Mouse (Mus musculus) midbrain, embryonic 16.5 days (tissue): ENCODE measurements around the gene Rcn1. TPM values are rescaled to one million over a fixed set of nuclear protein-coding genes. Genes with fewer than 3 reads are reported as not detected.

ENCODE experiments used
- ATAC-seq: fragments of 200-750 bp; cut with Nextera tagmentation; 2 replicates; pipeline ENCODE4 v1.8.0; 2017; ENCODE audit warnings: moderate TSS enrichment
- H3K27ac ChIP-seq: fragments of 300-500 bp; sonication (generic); 2 replicates; pipeline ENCODE4 v1.5.1; 2014; ENCODE audit warnings: mild to moderate bottlenecking, low read length, mixed read lengths
- H3K27me3 ChIP-seq: fragments of 300-500 bp; sonication (generic); 2 replicates; pipeline ENCODE4 v1.6.1; 2014; ENCODE audit warnings: low read depth, low read length, mixed read lengths; ENCODE audit not compliant: control insufficient read depth, insufficient read depth
- H3K36me3 ChIP-seq: fragments of 300-500 bp; sonication (generic); 2 replicates; pipeline ENCODE4 v1.6.1; 2014; ENCODE audit warnings: mild to moderate bottlenecking, low read length, moderate library complexity, mixed read lengths; ENCODE audit not compliant: control insufficient read depth, insufficient read depth
- H3K4me1 ChIP-seq: fragments of 300-500 bp; sonication (generic); 2 replicates; pipeline ENCODE4 v1.6.1; 2014; ENCODE audit warnings: mild to moderate bottlenecking, low read length, mixed read lengths; ENCODE audit not compliant: control insufficient read depth, insufficient read depth
- H3K4me2 ChIP-seq: fragments of 300-500 bp; sonication (generic); 2 replicates; pipeline ENCODE4 v1.6.1; 2014; ENCODE audit warnings: mild to moderate bottlenecking, low read length, mixed read lengths
- H3K4me3 ChIP-seq: fragments of 300-500 bp; sonication (generic); 2 replicates; pipeline ENCODE4 v1.5.1; 2014; ENCODE audit warnings: low read depth, mild to moderate bottlenecking, low read length, moderate library complexity, mixed read lengths
- H3K9ac ChIP-seq: fragments of 300-500 bp; sonication (generic); 2 replicates; pipeline ENCODE4 v1.6.1; 2014; ENCODE audit warnings: low read depth, low read length, mixed read lengths
- H3K9me3 ChIP-seq: fragments of 300-500 bp; sonication (generic); replicated peaks from 2 replicates; pipeline ENCODE4 v1.6.1; 2014; ENCODE audit warnings: mild to moderate bottlenecking, low read length, mixed read lengths; ENCODE audit not compliant: control insufficient read depth, poor library complexity, severe bottlenecking
- WGBS: fragments of 180-500 bp; shearing (Covaris S2); extraction: QIAGEN DNeasy Blood & Tissue Kit; methylation state at CpG from one replicate; pipeline ENCODE4 v1.1.7; 2014; 5-methylcytosine and 5-hydroxymethylcytosine counted together
- polyA plus RNA-seq: library from polyadenylated mRNA; unstranded; fragments of >200 nt; fragmentation: Nextera tagmentation; extraction: Ambion mirVana; gene quantifications from 2 replicates; pipeline ENCODE4 v1.2.1, GENCODE M21; 2015

Gene Rcn1
- polyA plus RNA-seq, 1 experiment from 2014 or later: 63.8 TPM

DNA sequence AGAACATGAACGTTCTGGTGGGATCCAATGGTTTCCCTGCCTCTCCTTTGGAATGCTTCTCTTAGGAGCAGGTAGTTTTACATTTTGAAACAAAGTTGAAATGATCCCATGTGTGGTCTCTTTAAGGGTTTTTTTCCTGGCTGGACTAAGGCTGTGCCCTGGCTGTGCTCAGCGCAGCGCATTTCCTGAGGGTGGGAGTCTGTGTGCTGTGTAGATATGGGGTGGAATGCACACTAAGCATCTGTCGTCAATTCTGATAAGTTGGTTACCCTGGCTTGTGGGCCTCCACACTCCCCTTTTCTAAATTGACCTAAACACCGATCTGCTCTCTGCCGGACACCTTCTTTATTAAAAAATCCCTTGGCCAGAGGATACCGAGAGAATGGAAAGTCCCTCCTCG lies 28.3 kb upstream of the Rcn1 start:
- no peak for ATAC-seq
- Histone ChIP-seq H3K4me2 (no peak overlapping the region), H3K9me3 (no peaks in the 10 kb centered on the region), H3K4me1 (0 out of 2 replicates have a peak, but pooled peaks cover 2% of the 10 kb centered on the region), H3K36me3 (no peaks in the 10 kb centered on the region), H3K27ac (no peak overlapping the region), H3K4me3 (no peak overlapping the region), H3K9ac (no peak overlapping the region), H3K27me3 (peaks cover 8% of the 10 kb centered on the region)
- 78% methylated on average over 8 of the region's 8 CpGs for WGBS

DNA sequence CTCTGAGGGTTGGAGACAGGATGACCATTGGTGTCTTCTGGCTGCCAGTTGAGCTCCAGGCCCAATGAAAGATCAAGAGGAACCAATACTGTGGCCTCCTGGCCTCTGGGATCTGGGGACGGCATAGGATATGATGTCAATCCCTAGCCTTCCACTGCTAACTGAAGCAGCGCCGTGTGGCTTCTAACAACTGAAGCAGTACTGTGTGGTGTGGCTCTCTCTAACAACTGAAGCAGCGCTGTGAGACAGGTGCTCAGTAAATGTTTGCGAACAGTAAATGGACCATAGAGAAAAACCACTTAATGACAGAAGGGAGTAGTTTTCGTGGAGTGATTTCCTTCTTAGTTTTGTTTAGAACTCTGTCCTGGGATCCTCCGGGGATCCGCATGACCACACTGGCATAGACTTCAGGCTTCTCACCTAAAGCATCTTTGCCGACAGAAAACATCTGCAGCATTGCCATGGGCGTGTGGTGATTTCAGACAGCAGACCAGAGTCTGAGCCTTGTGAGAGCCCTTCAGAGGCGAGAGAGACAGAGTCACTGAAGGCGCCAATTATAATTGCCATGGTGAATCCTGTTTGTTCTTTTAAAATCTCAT lies 19.6 kb upstream of the Rcn1 start:
- Histone ChIP-seq H3K4me1 (peaks cover 18% of the 10 kb centered on the region), H3K9ac (no peak overlapping the region), H3K4me2 (no peak overlapping the region), H3K27me3 (no peaks in the 10 kb centered on the region), H3K4me3 (no peak overlapping the region), H3K9me3 (0 out of 2 replicates have a peak, but pooled peaks cover 3% of the 10 kb centered on the region), H3K27ac (no peak overlapping the region), H3K36me3 (no peaks in the 10 kb centered on the region)
- ATAC-seq: no peak
- WGBS: 85% methylated on average over 12 of the region's 12 CpGs

DNA sequence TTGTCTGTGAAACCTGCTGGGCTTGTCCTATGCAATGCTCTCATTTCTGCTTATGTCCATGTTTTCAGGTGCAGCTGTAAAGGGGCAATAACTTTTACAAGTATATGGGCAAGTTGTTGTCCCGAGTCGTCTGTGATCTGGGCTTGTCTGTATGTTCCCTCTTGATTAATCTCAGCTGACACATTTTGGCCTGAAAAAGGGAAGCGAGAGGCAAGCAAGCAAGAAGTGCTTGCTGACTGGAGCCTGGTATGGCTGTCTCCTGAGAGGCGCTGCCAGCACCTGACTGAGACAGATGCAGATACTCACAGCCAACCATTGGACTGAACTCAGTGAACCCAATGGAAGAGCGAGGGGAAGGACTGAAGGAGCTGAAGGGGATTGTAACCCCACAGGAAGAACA lies 18.5 kb upstream of the Rcn1 start:
- Histone ChIP-seq H3K27ac (no peak overlapping the region), H3K36me3 (no peaks in the 10 kb centered on the region), H3K27me3 (no peaks in the 10 kb centered on the region), H3K4me2 (no peak overlapping the region), H3K9ac (no peak overlapping the region), H3K9me3 (0 out of 2 replicates have a peak, but pooled peaks cover 3% of the 10 kb centered on the region), H3K4me1 (peaks cover 18% of the 10 kb centered on the region), H3K4me3 (no peak overlapping the region)
- 86% methylated on average over 5 of the region's 5 CpGs for WGBS
- ATAC-seq: no peak

DNA sequence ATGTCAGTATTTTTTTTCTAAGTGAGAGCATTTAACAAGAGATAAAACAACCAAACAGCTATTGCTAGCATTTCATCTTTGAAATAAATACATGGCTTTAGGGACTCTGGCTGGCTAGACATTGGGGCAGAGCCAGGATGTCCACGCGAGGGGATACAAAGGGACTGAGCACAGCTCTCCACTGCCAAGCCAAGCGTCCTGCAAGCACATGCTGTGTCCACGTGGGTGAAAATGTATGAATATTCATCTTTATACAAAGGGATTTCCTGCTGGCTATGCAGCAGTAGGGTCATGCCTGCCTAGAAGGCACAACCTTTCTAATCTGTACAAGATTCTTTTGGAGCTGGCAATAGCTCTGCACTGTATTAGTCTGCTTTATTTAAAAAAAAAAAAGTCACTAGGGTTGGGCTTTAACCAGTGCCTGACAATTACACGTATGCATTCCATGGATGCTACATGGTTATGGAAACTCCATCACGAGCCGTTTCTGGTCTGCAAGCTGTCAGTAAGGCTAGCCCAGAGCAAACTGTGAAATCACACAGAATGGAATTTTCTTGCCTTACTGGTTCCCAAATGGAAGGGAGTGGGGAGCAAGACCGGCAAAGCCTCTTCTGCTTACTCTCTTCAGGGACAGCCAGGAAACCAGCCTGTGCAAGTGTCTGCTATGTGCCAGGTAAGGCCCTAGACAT lies 17.7 kb upstream of the Rcn1 start:
- Histone ChIP-seq H3K27me3 (no peaks in the 10 kb centered on the region), H3K27ac (0 out of 2 replicates have a peak overlapping the region, but pooled peaks have one; percentile 35), H3K4me1 (peaks cover 18% of the 10 kb centered on the region), H3K36me3 (no peaks in the 10 kb centered on the region), H3K4me3 (no peak overlapping the region), H3K9ac (0 out of 2 replicates have a peak overlapping the region, but pooled peaks have one; percentile 26), H3K9me3 (0 out of 2 replicates have a peak, but pooled peaks cover 3% of the 10 kb centered on the region), H3K4me2 (no peak overlapping the region)
- peak; percentile 81 for ATAC-seq
- 22% methylated on average over 8 of the region's 8 CpGs for WGBS

DNA sequence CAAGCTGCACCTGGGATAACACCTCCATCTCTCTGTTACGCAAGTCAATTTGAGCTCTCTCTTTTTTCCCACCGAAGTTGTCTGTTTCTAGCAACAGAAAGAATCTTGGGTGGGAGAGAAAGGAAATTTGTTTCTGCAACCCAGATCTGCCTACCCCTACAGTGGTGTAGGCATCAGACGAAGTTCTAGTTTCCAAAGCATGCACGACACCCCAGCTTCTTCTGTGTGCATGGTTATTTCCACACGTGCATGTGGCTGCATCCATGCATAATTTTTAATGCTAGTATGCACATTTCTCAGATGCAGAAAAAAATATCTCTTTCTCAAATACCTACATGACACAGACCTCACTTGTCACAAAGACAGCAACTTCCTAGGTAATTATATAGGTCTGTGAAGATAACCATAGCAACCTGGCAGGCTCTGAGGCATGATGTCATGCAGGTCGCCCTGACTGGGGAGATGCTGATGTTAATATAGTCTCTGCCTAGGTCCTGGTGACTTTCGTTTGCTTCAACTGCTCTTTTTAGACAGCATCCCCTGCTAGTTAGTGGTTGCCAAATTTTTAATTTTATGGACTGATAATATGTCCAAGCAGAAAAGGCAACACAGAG lies 17.0 kb upstream of the Rcn1 start:
- H3K27ac ChIP-seq: 0 out of 2 replicates have a peak overlapping the region, but pooled peaks have one; percentile 19
- H3K27me3 ChIP-seq: no peaks in the 10 kb centered on the region
- H3K4me1 ChIP-seq: peaks cover 18% of the 10 kb centered on the region
- no peak overlapping the region for H3K9ac ChIP-seq
- 0 out of 2 replicates have a peak, but pooled peaks cover 3% of the 10 kb centered on the region for H3K9me3 ChIP-seq
- ATAC-seq: peak; percentile 84
- no peaks in the 10 kb centered on the region for H3K36me3 ChIP-seq
- 45% methylated on average over 7 of the region's 7 CpGs for WGBS
- H3K4me2 ChIP-seq: no peak overlapping the region
- H3K4me3 ChIP-seq: no peak overlapping the region

DNA sequence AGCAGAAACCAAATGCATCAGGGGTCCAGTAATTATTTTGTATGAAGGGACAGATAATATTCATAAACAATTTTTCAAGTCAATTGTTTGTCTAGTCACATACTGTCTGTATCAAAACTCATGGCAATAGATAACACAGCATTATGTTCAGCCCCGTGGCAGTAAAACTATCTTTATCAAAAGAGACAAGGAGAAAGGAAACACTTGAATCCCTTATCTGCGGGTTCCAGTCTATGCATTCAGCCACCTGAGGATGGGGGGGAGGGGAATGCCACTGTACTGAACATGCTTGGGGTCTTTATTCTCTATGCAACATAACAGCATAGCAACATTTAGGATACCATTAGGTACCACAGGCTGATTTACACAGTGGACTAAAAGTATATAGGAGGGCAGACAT lies 15.2 kb upstream of the Rcn1 start:
- H3K27me3 ChIP-seq: no peaks in the 10 kb centered on the region
- H3K9me3 ChIP-seq: no peaks in the 10 kb centered on the region
- H3K4me2 ChIP-seq: no peak overlapping the region
- no peak for ATAC-seq
- no peaks in the 10 kb centered on the region for H3K36me3 ChIP-seq
- H3K4me1 ChIP-seq: peaks cover 18% of the 10 kb centered on the region
- no peak overlapping the region for H3K4me3 ChIP-seq
- no peak overlapping the region for H3K27ac ChIP-seq
- WGBS: 59% methylated on average over 2 of the region's 2 CpGs
- H3K9ac ChIP-seq: no peak overlapping the region

DNA sequence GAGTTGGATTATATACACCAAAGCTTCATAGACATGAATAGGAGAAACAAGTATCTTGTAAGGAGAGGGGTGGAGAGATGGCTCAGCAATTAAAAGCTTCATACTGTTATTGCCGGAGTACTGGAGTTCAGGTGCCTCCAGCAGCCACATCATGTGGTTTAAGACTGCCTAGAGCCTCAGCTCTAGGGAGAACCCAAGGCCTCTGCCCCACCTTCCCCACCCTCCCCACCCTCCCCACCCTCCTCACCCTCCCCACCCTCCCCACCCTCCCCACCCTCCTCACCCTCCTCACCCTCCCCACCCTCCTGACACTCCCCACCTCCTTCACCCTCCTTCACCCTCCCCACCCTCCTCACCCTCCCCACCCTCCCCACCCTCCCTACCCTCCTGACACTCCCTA lies 10.1 kb upstream of the Rcn1 start:
- no peaks in the 10 kb centered on the region for H3K36me3 ChIP-seq
- H3K9me3 ChIP-seq: no peaks in the 10 kb centered on the region
- no peak for ATAC-seq
- no peak overlapping the region for H3K4me3 ChIP-seq
- H3K4me2 ChIP-seq: no peak overlapping the region
- no peaks in the 10 kb centered on the region for H3K27me3 ChIP-seq
- H3K9ac ChIP-seq: no peak overlapping the region
- 100% methylated on average over 1 of the region's 1 CpGs for WGBS
- no peaks in the 10 kb centered on the region for H3K4me1 ChIP-seq
- H3K27ac ChIP-seq: no peak overlapping the region

DNA sequence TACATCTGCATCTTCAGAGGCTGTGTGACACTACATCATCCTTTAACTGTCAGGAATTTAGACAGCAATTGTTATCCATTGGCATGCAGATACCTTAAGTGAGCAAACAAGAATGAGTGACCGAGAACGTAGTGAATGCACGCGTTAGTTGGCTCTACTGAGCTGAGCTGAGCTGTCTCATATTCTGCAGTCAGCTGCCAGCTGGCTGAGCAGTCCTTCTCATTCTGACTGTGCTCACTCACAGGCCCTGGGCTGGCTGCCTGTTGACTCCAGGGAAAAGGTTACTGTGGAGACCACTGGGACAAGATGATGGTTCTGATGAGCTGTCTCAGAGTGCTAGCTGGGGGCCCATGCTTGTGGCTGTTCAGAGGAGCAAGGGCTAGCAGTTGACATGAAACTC lies 9.4 kb upstream of the Rcn1 start:
- H3K9me3 ChIP-seq: no peaks in the 10 kb centered on the region
- H3K27me3 ChIP-seq: no peaks in the 10 kb centered on the region
- H3K9ac ChIP-seq: no peak overlapping the region
- no peaks in the 10 kb centered on the region for H3K4me1 ChIP-seq
- 63% methylated on average over 4 of the region's 4 CpGs for WGBS
- no peak overlapping the region for H3K27ac ChIP-seq
- H3K4me3 ChIP-seq: no peak overlapping the region
- no peaks in the 10 kb centered on the region for H3K36me3 ChIP-seq
- no peak overlapping the region for H3K4me2 ChIP-seq
- ATAC-seq: 0 out of 2 replicates have a peak, but pooled peaks have one; percentile 58

DNA sequence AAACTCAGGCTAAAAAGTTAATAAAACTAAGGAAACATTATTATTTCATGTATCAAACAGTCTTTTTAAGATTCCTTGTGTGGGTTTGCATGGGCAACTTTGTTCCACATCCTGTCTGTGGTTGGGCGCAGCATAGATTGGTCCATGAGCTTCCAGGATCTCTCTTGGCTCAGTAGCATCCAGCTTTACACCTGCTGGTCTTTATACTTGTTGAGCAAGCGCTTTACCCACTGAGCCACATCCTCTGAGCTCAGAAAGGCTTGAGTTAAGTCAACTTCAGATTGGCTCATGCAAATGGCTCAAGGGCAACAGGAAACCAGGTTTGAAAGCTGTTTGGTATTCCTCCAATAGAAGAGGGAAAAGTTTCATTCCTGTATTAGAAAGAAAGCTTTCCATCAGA lies 3.1 kb upstream of the Rcn1 start:
- H3K9ac ChIP-seq: no peak overlapping the region
- no peaks in the 10 kb centered on the region for H3K36me3 ChIP-seq
- H3K4me3 ChIP-seq: no peak overlapping the region
- no peak overlapping the region for H3K4me2 ChIP-seq
- WGBS: 90% methylated on average over 2 of the region's 2 CpGs
- H3K27ac ChIP-seq: no peak overlapping the region
- H3K4me1 ChIP-seq: peaks cover 4% of the 10 kb centered on the region
- peaks cover 7% of the 10 kb centered on the region for H3K27me3 ChIP-seq
- H3K9me3 ChIP-seq: no peaks in the 10 kb centered on the region
- no peak for ATAC-seq
